Comparison of ENCODE assay signal across 1 mouse cellular context in genomic region chr11:30771267-30771903, GRCm38 (mm10).
TF ChIP-seq lines count a peak whose summit lies in the region.

Psme4 (plus strand) TSS chr11:30771726.

TF ChIP-seq in CH12.LX, 34 proteins besides CTCF, POLR2A, EP300 and RAD21 (continued from another document):
- TF ChIP-seq ZNF384 (IDR thresholded peaks at IDR 0.05; ENCODE audit: low read depth, low read length), result no peak
- TF ChIP-seq BHLHE40 (IDR thresholded peaks at IDR 0.05; ENCODE audit: low read depth, low read length), result peak; percentile 42; the same call in 1 of the 2 replicates
- TF ChIP-seq MXI1 (IDR thresholded peaks at IDR 0.05; ENCODE audit: low read depth, low read length), result peak; percentile 74
- TF ChIP-seq IRF4 (IDR thresholded peaks at IDR 0.05; ENCODE audit: low read depth, low read length), result peak; percentile 67
- no peak for TF ChIP-seq RCOR1 (conservative IDR thresholded peaks at IDR 0.05; ENCODE audit: low read depth, low read length)
- TF ChIP-seq NRF1 (IDR thresholded peaks at IDR 0.05; ENCODE audit: low read depth, low read length), result peak; percentile 39; the same call in 1 of the 2 replicates
- TF ChIP-seq USF2 (conservative IDR thresholded peaks at IDR 0.05; ENCODE audit: low read depth, low read length), result no peak
- peak; percentile 69 for TF ChIP-seq MEF2A (IDR thresholded peaks at IDR 0.05; ENCODE audit: borderline replicate concordance, low read depth, low read length)
- TF ChIP-seq USF1 (IDR thresholded peaks at IDR 0.05; ENCODE audit: low read depth, low read length), result no peak
- no peak for TF ChIP-seq CHD2 (IDR thresholded peaks at IDR 0.05; ENCODE audit: low read length)
- no peak for TF ChIP-seq MAFK (IDR thresholded peaks at IDR 0.05; ENCODE audit: insufficient replicate concordance, low read length)
- TF ChIP-seq POLR2AphosphoS2 (IDR thresholded peaks at IDR 0.05; ENCODE audit: low read depth, low read length), result peak; percentile 95
- TF ChIP-seq JUN (IDR thresholded peaks at IDR 0.05; ENCODE audit: insufficient read depth, low read depth, low read length), result no peak
- peak; percentile 81 for TF ChIP-seq MAZ (IDR thresholded peaks at IDR 0.05; ENCODE audit: low read depth, low read length)
- TF ChIP-seq TCF12 (IDR thresholded peaks at IDR 0.05; ENCODE audit: low read depth, low read length), result peak; percentile 98
- TF ChIP-seq HCFC1 (IDR thresholded peaks at IDR 0.05; ENCODE audit: low read depth, low read length), result peak; percentile 81
- no peak for TF ChIP-seq ZKSCAN1 (IDR thresholded peaks at IDR 0.05; ENCODE audit: borderline replicate concordance, low read depth, low read length)
- TF ChIP-seq NELFE (IDR thresholded peaks at IDR 0.05; ENCODE audit: low read depth, low read length), result peak; percentile 96
- TF ChIP-seq JUND (conservative IDR thresholded peaks at IDR 0.05; ENCODE audit: low read depth, low read length), result 0 out of 2 replicates have a peak, but pooled peaks have one; percentile 14
- TF ChIP-seq ELF1 (IDR thresholded peaks at IDR 0.05; ENCODE audit: low read depth, low read length), result peak; percentile 88
- no peak for TF ChIP-seq SMC3 (IDR thresholded peaks at IDR 0.05; ENCODE audit: low read depth, low read length)
